Mouse (Mus musculus) testis, postnatal 10 days (tissue): ENCODE data around the gene Pagr1b.
A peak's percentile ranks its signal among the peaks of the same experiment; 100 is the strongest.

Experiments used
- DNase-seq: peaks from one replicate; pipeline ENCODE4 v3.0.0; 2021; ENCODE audit warnings: low spot score

Pagr1b gene

DNA sequence TGATC is at the start of gene Pagr1b:
Gene Pagr1b (minus strand): TSS at position 4 of the 5 bp plus-strand sequence.
- DNase-seq: no peak

DNA sequence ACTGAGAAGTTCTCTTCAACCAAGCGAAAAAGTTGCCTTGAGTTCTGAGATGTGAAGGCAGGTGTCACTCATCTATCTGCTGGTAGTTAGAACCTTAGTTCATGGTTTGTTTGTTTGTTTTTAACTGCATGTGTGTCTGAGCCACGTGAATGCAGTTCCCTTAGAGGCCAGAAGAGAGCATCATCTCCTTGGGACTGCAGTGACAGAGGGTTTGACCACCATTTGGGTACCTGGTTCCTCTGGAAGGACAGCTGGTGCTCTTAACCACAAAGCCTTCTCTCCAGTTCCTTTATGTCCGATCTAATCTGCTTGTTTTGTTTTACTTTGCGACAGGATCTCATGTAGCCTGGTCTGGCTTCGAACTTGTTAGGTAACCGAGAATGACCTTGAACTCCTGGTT is 49.3 kb upstream of the Pagr1b start:
- DNase-seq: no peak

GRCm38 (mm10) chr7:127055026-127055585 is 38.8 kb upstream of the Pagr1b start:
- no peak for DNase-seq

DNA sequence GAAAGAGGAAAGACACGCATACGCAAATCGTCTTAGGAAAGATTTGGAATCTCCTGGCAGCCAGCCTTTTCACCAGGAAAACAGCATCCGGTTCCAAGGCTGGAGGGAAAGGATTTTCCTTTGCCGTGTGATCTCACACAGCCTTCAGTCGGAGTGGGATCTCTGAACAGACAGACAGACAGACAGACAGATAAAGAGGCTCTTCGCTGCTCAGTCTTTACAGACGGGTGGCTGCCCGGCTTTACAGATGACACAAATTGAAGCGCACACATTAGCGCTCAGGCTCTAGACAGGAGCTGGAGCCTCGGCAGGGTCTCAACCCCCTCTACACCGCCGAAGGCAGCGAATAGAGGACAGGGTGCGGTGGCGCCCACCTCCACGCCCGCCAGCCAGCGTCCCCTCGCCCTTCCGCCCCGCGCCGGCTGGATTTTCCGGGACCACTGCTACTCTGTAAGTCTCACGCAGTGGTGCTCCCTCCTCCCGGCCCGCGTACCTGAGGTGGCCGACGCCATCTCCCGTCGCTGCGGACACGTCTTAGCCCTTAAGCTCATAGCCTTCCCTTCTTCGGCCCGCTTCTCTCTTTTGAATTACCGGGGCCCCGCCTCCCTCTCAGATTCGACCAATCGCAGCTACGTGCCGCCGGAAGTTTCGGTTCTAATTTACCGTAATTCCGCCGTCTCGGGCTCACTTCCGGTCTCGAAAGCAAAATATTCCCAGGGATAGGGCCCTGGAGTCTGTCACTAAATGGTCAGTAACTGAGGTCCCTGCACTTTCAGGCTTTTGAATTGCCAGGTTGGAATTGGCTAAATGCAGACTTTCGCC is 25.8 kb upstream of the Pagr1b start, which contains the start of gene Kif22:
Gene Kif22 (minus strand): TSS at position 621 of the 822 bp plus-strand sequence.
- DNase-seq: peak; percentile 94

- no peak for DNase-seq
Measured at GRCm38 (mm10) chr7:127031244-127031643, 15.0 kb upstream of the Pagr1b start.

DNA sequence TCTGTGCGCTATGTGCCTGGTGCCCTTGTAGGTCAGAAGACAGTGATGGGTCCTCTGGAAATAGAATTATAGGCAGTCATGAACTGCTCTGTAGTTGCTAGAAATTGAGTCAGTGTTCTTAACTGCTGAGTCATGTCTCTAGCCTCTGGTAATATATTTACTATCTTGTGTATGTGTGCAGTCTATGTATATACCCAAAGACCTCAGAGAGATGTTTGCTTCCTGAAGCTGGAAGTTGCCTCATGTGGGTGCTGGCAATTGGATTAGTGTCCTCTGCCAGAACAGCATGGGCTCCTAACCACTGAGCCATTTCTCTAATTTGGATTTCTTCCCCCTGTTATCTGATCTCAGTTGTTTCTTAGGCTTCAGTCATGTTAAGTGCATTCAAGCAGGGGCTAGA is 13.9 kb upstream of the Pagr1b start:
- DNase-seq: no peak

GRCm38 (mm10) chr7:127027885-127028284 is 11.6 kb upstream of the Pagr1b start:
- no peak for DNase-seq

DNA sequence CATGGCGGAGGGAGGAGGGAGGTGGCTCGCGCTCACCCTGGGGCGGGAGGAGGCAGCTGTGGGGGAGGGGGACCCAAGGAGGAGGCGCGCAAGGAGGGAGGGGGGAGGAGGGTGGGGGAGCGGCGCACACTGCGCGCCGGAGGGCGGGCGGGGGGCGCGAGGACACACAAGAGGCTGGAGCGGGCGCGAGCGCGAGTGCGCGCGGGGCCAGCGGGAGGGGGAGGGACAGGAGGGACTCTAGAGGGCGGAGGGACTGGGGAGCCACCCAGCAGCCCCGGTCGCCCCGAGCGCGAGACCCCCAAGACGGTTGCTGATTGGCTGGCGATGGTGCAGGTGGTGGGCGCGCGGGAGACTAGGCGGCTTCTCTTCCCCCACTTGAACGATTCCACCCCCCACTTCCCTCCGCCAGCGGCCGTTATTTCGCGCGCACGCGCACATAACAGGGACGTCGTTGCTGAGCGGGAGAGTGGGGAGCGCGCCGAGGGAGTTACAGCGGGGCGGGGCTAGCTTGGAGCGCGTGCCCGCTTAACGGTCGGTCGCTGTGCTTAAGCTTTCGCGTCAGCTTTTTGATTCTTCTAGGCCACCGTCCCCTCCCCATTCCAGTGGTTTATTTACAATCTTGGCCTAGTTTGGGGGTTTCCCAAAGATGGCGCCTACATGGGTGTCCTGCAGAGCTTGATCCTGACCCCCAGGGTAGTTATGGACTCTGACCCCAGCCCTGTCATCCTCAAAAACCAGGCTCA is 10.9 kb upstream of the Pagr1b start, which contains the start of gene Maz:
Gene Maz (minus strand): TSS at position 54 of the 743 bp plus-strand sequence.
- peak; percentile 99 for DNase-seq

DNA sequence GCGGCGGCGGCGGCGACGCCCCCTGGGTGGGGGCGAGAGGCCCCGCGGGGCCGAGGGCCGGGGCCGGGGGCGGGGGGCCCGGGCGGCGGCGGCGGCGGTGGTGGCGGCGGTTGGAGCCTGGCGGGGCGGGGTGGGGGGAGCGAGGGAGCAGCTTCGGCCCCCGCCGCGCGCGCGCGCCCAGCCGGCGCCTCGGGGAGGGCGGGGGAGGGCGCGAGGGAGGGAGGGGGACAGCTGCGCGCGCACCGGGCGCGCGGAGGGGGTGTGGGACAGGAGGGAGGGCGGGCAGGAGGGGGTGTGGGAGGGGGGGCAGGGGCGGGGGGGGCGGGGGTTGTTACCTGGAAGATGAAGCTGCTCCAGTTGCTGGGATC is 10.3 kb upstream of the Pagr1b start:
- DNase-seq: peak; percentile 95

GRCm38 (mm10) chr7:127026161-127026600 is 9.9 kb upstream of the Pagr1b start:
- DNase-seq: peak; percentile 83

- peak; percentile 81 for DNase-seq
Measured at GRCm38 (mm10) chr7:127025556-127026160, 9.4 kb upstream of the Pagr1b start.

DNA sequence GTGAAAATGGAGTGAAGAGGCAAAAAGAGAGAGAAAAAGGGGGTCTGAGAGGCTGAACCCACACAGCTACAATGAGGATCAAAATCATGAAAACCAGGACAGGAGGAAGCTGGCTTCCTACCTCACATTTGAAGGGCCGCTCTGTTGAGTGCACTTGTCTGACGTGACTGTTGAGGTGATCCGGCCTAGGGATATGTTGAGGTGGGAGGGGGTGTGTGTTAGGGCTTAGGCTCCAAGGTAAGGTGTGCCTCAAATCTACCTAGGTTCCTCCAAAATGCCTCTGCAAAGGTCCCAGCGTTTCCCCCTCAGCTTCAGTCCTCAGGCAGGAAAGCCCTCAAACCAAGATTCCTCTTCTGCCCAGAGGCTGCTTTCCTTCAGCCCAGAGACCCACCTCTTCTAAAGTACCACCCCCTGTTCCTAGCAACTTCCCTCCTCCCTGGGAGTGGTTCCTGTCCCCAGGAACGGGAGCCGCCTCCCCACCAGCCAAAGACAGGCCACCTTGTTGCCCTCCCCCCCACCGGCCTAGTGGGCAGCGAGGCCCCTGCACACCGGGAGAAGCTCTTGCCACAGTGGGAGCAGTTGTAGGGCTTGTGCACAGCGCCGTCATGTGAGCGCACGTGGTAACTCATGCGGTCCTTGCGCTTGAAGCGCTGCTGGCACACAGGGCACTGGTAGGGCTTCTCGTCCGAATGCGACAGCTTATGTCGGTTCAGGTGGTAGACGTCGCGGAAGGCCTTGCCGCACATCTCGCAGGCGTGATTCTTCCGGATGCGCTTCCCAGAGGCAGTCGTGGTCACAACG is 8.7 kb upstream of the Pagr1b start:
- DNase-seq: peak; percentile 83

DNA sequence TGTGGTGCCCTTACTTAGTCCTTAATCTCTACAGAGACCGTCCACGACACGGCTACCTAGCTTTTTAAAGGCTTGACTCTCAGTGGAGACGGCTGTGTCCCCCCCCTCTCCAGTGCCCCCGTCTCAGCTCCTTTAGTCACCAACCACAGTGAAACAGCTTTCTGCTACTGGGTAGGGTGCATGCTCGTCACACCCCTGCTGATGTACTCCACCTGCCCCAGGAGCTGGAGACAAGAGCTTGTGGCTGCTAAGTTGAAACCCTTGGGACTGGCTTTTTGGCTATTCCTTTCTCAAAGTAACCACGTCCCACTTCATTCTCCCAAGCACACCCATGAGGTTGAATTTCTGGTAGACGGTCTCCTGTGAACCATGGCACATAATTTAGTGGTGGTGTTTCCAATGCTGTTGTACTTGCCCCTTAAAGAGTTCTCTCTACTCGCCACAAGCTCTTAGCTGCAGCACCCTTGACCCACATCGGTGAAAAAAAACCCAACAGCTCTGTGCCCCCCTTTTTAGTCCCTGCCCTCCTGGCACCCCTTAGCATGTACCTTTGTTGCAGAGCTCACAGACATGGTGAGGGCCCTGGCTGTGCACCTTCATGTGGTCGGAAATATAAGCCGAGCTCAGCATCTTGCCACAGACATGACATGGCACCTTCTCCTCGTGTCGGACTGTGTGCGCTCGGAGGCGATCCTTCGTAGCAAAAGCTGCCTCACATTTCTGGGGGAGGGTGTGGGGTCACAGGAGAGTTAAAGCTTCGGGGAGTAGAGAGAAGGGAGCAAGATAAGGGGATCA is 7.8 kb upstream of the Pagr1b start:
- no peak for DNase-seq

DNA sequence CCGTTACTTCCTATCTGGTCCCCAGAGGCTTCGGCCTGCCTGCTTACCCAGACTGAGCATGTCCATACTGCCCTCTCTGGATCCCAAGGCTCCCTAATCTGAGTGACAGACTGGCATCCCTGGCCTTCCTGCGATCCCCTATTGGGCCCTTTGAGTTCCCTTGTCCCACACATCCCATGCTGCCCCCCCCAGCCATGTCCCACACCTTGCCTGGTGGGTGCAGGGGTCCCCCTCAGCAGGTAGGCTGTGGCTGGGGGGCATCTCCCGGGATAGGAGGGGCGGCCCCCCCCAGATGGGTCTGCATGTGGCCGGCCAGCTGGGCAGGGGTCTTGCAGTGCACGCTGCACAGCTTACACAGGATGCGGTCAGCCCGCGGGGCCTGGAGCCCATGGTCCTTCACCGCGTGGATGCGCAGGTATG is 7.0 kb upstream of the Pagr1b start:
- DNase-seq: no peak

GRCm38 (mm10) chr7:127022528-127023271 is 6.4 kb upstream of the Pagr1b start:
- no peak for DNase-seq

DNA sequence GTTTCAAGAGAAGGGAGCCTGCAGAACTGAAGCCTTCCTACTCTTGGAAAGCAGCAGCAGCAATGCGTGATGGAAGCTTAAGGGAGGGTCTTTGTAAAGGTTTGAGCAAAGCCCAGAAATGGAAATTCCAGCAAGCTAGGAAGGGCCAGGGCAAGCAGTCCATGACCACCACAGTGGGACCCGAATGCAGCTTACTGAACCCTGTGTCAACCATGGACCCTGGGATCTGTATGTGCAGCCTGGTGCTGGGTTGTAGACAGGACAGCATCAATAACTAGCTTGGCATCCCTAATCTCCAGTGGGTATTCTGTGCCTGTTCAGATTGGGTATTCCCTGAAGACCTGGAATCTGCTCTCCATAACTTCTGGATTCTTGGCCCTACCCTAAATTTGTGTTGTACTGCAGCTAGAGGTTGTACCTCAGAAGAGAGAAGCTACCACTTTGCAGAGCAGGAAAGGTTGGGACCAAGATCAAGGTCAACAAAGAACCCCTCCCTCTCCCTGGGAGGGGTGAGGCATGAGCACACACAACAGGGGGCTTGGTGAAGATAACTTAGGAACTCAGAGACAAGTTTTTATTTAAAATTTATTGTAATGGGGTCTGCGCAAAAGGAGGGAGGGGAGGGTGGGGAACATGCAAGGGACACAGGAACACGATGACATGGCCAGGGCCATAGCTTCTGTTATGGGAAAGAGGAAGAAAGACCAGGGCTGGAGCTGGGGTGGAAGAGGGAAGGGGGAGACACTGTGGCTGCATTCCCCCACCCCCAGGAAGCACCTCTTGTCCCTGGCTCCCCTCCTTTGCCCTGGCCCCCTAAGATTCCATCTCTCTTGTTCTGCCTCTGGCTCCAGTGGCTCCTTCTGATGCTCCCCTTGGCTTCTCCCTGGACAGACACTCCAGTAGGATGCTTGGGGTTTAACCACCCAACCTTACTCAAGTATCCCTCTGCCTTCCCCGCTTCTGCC is 5.6 kb upstream of the Pagr1b start:
- DNase-seq: no peak

- DNase-seq: peak; percentile 76
Measured at GRCm38 (mm10) chr7:127020901-127021562, 4.7 kb upstream of the Pagr1b start, which contains the start of the genes Gm42742 and Prrt2. Gene Gm42742 (minus strand): TSS chr7:127021097. Gene Prrt2 (minus strand): TSS chr7:127021211.

DNA sequence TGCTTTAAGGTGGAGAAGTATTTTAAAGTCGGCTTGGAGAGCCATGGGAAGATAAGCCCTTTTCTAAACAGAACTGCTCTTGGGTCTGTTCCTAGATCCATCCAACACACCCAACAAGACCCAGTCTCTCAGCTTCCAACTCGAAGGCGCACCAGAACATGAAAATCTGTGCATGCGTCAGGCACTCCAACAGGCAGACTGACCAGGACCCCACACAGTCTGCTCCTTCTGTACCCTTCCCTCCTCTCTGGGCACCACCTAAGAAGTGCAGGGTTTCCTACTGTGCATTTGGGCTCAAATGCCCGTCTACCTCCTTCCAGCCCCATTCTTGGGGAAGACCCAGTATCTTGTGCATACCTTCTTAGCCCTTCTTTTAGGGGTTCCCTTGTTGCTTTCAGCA is 4.2 kb upstream of the Pagr1b start:
- no peak for DNase-seq

DNA sequence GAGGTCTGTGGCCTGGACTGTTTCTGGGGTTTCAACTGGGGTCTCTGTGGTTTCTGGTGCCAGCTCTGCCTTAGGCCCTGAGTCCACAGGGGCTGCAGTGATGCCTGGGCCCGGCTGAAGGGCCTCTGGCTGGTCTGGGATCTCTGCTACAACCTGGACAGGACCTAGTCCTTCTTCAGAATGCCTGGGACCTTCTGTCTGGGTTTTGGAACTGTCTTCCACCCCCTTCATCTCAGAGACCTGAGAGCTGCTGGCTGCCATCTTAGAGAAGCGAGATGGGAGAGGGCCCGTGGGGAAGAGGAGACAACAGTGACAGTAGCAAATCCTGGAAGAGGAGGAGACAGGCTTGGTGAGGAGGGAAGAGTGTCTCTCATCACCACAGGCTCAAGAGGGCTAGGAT is 3.7 kb upstream of the Pagr1b start:
- DNase-seq: no peak
